Mouse (Mus musculus) olfactory bulb, adult 2 months (tissue): Measurements from ENCODE around the gene Kirrel3. TPM values are rescaled to one million over a fixed set of nuclear protein-coding genes. Genes with fewer than 3 reads are reported as not detected.

Experiments used
- H3K27ac ChIP-seq: fragments of 200-500 bp; 2 replicates; pipeline ENCODE4 v1.5.1; 2012; ENCODE audit warnings: low read depth, low read length; ENCODE audit not compliant: insufficient read depth
- H3K4me1 ChIP-seq: fragments of 200-500 bp; 2 replicates; pipeline ENCODE4 v1.6.1; 2012; ENCODE audit warnings: low read length; ENCODE audit not compliant: control insufficient read depth, insufficient read depth
- H3K4me3 ChIP-seq: fragments of 200-500 bp; 2 replicates; pipeline ENCODE4 v1.5.1; 2012; ENCODE audit warnings: mild to moderate bottlenecking, low read depth, low read length, moderate library complexity; ENCODE audit not compliant: insufficient read depth
- CTCF ChIP-seq: fragments of 200-500 bp; IDR thresholded peaks from 2 replicates; pipeline ENCODE4 v1.5.1; 2012; ENCODE audit warnings: low read depth, mild to moderate bottlenecking, low read length, moderate library complexity; ENCODE audit not compliant: insufficient read depth
- POLR2A ChIP-seq: fragments of 200-500 bp; IDR thresholded peaks from 2 replicates; pipeline ENCODE4 v1.6.1; 2012; ENCODE audit warnings: mild to moderate bottlenecking, low read depth, low read length, moderate library complexity; ENCODE audit not compliant: insufficient read depth
- WGBS: fragments of 180-500 bp; shearing (Covaris S2); methylation state at CpG from one replicate; pipeline ENCODE4 v1.1.7; 2018; 5-methylcytosine and 5-hydroxymethylcytosine counted together
- polyA plus RNA-seq: library from polyadenylated mRNA; stranded (reverse); fragments of >200 nt; gene quantifications from 2 replicates; pipeline ENCODE4 v1.2.4, GENCODE M21; 2012; ENCODE audit warnings: low replicate concordance; ENCODE audit not compliant: missing spikeins, insufficient read depth, insufficient read length

Kirrel3 gene
- polyA plus RNA-seq, 1 experiment = not detected

GRCm38 (mm10) chr9:35052671-35053070, 567.0 kb downstream of the Kirrel3 start:
- Histone ChIP-seq H3K27ac (no peak overlapping the region), H3K4me3 (no peak overlapping the region), H3K4me1 (no peaks in the 10 kb centered on the region)
- WGBS = 94% methylated on average over 4 of the region's 4 CpGs
- TF ChIP-seq POLR2A (no peak), CTCF (no peak)

GRCm38 (mm10) chr9:35053081-35053480, 567.4 kb downstream of the Kirrel3 start:
- WGBS = 95% methylated on average over 16 of the region's 16 CpGs
- TF ChIP-seq CTCF (no peak), POLR2A (no peak)
- Histone ChIP-seq H3K4me1 (no peaks in the 10 kb centered on the region), H3K27ac (no peak overlapping the region), H3K4me3 (no peak overlapping the region)

- TF ChIP-seq POLR2A = no peak
- TF ChIP-seq CTCF = no peak
- no peak overlapping the region for H3K4me3 ChIP-seq
- 69% methylated on average over 3 of the region's 3 CpGs for WGBS
- H3K27ac ChIP-seq = no peak overlapping the region
- H3K4me1 ChIP-seq = no peaks in the 10 kb centered on the region
These were observed 568.0 kb downstream of the Kirrel3 start for GRCm38 (mm10) chr9:35053669-35054068.

DNA sequence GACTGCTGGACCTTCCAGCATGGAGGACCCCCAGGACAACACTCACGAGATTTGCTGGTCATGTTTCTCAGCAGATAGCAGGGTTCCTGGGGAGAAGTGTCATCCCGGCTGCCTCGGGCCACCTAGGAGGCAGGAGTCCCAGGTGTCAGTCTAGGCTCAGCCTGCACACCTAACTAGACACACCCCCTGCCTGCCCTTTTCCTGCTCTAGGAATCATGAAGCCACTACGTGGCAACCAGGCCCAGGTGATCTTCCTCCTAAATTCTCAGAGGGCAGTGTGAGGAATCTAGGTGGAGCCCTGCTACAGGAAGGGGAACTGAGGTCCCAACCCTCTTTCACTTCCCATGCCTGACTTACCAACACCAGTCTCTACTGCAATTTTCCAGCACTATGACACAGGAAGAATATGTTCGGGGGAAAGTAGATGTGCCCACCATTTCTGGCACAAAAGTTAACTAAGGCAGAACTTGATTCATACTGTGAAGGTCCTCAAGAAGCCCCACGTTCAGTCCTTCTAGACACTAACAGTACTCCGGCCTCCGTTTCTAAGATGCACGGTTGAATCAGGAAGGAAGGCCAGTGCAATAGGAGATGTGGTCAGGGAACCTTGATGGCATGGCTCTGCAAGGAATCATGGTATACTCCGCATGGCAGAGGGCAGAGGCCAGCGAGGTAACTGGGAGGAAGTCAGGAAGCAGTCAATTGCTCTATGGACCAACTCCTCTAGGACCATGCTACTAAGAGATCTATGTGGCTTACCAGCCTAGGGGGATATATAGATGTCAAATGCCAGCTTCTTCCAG, 570.0 kb downstream of the Kirrel3 start:
- H3K4me1 ChIP-seq = no peaks in the 10 kb centered on the region
- H3K27ac ChIP-seq = no peak overlapping the region
- TF ChIP-seq CTCF (no peak), POLR2A (no peak)
- H3K4me3 ChIP-seq = no peak overlapping the region
- WGBS = 94% methylated on average over 11 of the region's 11 CpGs

DNA sequence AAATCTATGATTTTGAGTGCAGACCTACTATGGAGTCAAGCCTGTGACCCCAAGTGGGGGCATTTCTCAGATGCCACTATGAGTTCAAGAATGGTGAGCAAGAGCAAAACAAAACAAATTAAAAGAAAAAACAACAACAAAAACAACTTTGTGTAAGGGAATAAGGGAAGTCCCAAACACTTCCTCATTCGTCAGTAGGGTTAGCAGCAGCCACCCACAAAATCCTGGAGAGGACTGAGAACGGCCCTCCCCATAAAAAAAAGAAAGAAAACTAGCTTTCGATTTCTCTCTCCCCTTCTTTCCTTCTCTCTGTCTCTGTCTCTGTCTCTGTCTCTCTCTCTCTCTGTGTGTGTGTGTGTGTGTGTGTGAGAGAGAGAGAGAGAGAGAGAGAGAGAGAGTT, 570.9 kb downstream of the Kirrel3 start:
- 88% methylated on average over 3 of the region's 3 CpGs for WGBS
- no peaks in the 10 kb centered on the region for H3K4me1 ChIP-seq
- no peak overlapping the region for H3K27ac ChIP-seq
- TF ChIP-seq CTCF (no peak), POLR2A (no peak)
- no peak overlapping the region for H3K4me3 ChIP-seq

- TF ChIP-seq POLR2A (no peak), CTCF (no peak)
- Histone ChIP-seq H3K4me3 (no peak overlapping the region), H3K4me1 (no peaks in the 10 kb centered on the region), H3K27ac (no peak overlapping the region)
- WGBS = 95% methylated on average over 6 of the region's 6 CpGs
These were observed 571.9 kb downstream of the Kirrel3 start for GRCm38 (mm10) chr9:35057631-35058030.

GRCm38 (mm10) chr9:35058186-35058585, 572.5 kb downstream of the Kirrel3 start:
- TF ChIP-seq POLR2A (no peak), CTCF (no peak)
- H3K27ac ChIP-seq = no peak overlapping the region
- H3K4me3 ChIP-seq = no peak overlapping the region
- 89% methylated on average over 4 of the region's 4 CpGs for WGBS
- H3K4me1 ChIP-seq = no peaks in the 10 kb centered on the region

GRCm38 (mm10) chr9:35058596-35059354, 573.1 kb downstream of the Kirrel3 start:
- TF ChIP-seq CTCF (no peak), POLR2A (no peak)
- Histone ChIP-seq H3K27ac (no peak overlapping the region), H3K4me3 (no peak overlapping the region), H3K4me1 (no peaks in the 10 kb centered on the region)
- 68% methylated on average over 2 of the region's 2 CpGs for WGBS

DNA sequence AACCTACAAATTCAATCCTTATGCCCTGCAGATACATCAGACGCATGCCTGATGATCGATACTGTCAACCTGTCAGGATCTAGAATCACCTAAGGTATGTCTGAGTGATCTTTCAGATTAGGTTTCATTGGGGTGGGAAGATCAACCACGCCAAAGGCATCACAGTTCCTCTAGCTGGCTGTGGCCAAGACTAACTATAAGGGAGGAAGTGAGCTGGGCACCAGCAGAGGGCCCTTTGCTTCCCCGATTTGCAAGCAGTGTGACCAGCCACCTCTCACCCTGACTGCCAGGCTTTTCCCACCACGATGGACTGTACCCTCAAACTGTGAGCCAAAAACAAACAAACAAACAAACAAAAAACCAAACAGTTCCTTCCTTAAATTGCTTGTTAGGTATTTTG, 574.2 kb downstream of the Kirrel3 start:
- H3K4me1 ChIP-seq = no peaks in the 10 kb centered on the region
- WGBS = 84% methylated on average over 5 of the region's 5 CpGs
- H3K4me3 ChIP-seq = no peak overlapping the region
- no peak overlapping the region for H3K27ac ChIP-seq
- TF ChIP-seq CTCF = no peak
- no peak for TF ChIP-seq POLR2A
